Mouse (Mus musculus) cerebellum, adult 18-20 months (tissue): Measurements from ENCODE around the gene Scfd2.
A peak's percentile ranks its signal among the peaks of the same experiment; 100 is the strongest.

Experiments used
- DNase-seq, 2 experiments: peaks; one replicate each; pipeline ENCODE4 v3.0.0; 2021

Scfd2 gene

DNA sequence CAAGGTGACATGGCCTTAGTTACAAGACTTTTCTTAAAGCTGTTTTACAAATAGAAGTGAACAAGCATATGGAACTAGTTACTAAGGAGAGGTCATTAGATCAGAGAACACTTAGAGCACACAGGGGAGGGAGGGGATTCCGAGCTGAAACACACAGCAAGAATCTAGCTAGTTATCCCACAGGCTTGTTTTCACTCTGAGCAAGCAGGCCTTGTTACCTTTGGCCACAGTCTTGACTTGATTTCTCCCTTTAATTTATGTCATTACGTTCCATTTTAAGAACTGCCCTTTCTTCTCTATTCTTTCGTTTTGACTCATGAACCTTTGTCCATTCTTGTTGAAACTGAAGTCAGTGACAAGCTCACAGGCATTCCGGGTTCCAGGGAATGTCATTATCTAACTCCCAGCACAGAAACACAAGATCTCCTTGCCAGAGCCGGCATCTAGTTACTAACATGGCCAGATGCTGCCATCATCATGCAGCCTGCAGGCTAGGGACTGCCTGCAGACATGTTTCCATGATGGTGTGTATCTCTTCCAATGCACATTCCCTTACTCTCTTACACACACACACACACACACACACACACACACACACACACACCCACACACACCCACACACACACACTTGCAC lies 263.7 kb downstream of the Scfd2 start:
- no peak for DNase-seq

DNA sequence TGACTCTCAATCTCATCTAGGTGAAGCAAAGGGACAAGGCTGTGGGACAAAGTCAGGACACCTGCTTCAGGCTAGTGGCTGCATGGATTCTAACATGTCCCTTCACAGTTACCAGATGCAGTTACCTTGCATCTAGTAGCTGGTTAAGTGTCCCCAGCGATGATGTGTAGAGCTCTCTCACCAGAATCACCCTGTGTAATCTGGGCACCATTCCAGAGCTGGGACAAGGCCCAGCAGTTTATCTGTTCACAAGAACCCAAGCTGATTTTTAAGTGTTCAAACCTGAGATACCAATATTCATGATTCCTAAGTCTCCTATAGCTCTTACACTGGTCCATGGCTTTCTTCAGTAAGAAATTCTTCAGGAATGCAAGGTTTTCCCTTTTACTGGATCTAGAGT lies 264.4 kb downstream of the Scfd2 start:
- peak; percentile 50 to 59 for DNase-seq

DNA sequence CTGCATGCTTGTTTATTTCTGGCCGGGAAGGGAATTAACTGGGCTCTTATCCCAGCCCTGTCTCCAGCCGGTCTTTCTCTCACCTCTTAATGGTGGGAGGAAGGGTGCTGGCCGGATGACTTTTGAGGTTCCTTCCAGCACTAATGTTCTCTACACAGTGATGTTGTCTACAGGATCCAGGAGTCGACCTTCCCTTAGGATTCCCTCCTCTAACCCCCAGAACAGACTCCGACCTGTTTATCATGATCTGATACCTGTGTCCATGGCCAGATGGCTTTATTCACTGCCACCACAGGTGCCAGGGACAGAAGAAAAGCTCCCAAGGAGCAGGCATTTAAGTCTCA lies 265.1 kb downstream of the Scfd2 start:
- peak; percentile 65 to 68 for DNase-seq

DNA sequence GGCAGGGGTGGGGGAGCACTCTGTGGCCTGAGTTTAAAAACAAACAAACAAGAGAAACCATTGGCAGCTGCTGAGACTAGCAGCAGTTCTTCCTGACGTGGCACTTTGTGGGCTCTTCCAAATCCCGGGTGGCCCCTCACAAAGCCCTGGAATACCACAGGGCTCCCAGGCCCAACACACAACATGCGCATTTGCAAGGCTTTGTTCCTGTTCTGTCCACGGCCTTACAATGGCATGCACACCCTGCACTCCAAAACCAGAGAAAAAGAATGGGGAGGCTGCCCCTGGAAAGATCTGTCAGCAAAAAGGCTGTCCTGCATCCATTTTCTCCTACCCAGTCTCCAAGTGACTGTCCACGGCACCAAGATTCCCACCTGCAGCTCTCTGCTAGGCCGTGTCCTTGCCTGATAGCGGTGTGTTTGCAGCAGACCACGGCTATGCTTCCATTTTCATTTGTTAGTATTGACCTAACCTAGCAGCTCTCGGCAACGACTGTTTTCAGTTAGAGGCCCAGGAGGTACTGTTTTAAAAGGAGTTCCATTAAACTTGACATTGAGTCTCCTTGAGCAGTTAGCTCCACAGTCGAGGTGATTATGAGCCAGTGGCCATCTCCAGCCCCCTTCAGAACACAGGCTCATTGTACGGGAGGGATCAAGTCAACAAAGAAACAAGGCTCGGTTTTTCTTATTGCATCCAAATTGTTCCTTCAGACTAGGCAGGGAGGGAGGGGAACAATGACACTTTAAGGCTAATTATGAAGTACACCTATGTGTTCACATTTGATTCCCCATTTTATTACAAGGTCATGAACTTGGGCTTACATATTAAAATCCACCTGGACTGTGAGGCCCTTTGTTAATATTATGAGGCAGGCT lies 265.7 kb downstream of the Scfd2 start:
- DNase-seq, result no peak

DNA sequence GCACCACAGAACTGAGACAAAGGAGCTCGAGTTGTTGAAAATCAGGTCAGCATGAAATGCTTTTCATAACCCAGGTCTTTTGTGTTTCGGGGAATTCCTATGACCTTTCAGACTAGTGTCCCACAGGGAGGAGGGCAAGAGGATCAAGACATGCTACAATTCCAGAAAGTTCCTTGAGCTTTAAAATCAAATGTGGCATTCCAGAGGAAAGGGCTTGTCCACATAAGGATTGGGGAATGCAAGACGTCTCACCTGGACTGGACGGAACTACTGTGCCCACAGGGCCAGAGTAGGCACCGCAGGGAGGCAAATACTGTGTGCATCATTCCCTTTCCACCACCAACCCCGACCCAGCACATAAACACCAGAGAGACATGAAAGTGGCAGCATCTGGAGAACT lies 266.4 kb downstream of the Scfd2 start:
- DNase-seq, result no peak

DNA sequence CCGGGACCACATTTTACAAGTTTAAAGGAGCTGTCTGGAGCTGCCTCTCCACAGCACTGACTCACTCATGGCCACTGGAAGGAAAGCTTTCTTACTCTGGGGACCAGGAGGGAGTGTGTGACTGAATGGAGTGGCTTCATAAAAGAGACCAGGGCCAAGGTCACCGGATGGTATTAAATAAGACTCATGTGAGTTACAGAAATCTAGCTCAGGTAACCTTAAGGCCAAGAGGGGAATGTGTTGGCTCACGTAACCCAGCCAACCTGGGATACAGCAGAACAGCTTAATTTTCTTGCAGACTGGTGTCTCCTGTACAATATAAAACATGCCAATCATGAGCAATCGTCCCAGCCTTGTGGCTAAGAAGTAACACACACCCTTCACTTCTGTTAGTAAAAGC lies 267.0 kb downstream of the Scfd2 start:
- no peak for DNase-seq

DNA sequence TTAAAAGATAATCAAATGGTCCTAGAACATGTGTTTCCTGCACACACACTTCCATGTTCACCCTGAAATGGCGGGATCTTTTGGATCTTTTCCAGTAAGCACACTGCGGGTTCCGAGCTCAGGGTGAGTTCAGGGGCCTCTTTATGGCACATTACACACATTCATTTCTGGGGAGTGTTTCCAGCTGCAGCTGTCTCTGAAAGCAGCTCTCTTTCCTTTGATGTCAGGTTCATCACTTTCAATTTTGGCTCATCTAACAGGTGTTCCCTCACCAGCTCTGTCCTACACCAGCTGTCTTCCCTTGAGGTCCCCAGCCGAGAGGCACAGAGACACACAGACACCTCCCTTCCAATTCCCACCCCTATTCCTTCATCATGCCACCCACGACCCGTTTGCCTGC lies 270.5 kb downstream of the Scfd2 start:
- DNase-seq, result no peak

DNA sequence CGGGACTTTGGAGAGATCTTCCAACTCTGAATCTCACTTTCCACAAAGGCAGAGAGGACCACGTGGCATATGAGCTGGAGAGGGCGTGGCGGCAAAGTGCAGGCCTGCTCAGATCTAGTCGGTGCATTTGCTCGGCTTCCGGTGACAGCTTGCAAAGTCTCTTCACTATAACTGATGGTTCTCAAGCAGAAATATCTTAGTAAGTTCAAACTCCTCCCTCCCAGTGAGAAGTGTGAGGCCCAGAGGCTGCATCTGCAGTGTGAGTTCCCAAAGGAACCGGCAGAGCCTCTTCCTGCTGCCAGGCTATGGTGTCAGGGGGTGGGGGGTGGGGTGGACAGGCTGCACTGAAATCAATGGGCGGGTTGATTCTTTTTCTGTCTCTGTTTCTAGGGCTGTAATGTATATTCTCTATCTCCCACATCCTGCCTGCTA lies 271.2 kb downstream of the Scfd2 start:
- DNase-seq, result no peak

DNA sequence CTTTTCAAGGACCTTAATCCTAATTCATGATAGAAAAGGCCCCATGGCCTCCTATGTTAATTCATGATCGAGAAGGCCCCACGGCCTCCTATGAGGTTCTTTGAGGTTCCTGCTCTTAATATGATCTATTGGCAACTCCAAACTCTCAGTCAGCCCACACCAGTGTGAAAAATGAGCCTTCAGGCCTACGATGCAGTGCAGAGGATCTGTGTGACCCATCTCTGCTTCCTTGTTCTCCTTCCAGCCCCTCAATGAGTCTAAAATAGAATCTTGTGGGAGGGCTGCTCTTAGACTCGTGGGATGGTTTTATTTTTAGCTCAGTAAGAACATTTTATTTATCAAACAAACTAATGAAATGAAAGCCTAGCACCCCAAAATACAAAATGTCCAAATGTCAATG lies 274.9 kb downstream of the Scfd2 start:
- no peak for DNase-seq

DNA sequence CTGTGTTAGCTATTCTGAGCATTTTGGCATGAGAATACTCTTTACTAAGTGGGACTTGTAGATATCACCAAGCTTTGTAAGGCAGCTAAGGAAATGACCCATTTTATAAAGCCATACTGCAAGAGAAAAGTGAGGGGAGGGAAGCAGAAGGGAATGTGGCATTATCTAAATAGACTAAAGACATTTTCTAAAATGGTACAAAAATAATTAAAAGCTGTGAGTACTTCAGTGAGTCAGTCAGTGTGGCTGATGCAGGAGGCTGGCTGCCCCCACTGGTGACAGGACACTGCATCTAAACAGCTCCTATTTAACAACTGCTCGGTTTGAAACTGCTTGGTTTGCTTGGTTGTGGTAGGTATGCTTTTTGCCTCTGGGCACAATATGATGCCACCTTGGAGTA lies 276.6 kb downstream of the Scfd2 start:
- no peak for DNase-seq

DNA sequence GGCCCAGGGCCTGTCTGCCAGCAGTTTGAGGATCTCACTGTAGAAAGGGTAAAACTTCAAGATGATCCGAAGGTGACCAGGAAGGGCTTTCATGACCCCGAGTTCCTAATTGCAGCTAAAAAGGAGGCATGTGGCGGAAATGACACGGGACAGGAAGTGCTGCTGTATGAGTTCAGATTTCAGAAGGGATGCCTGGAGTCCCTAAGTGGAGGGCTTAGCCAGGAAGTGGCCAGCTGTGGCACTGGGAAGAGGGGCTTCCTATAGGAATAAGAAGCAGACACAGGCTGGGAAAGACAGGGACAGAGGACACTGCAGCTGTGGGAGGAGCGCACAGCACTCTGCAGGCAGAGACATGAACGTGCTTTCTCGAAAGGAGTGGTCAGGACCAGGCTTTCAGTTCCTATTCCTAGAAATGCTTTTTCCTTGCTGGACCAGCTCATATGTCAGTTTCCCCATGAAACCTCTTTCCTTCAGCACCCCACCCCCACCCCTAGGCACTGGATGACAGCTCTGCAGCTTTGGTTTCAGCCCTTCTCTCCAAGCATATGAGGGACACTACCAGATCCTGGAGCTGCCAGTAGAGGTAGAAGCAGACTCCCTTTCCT lies 277.7 kb downstream of the Scfd2 start:
- no peak for DNase-seq

DNA sequence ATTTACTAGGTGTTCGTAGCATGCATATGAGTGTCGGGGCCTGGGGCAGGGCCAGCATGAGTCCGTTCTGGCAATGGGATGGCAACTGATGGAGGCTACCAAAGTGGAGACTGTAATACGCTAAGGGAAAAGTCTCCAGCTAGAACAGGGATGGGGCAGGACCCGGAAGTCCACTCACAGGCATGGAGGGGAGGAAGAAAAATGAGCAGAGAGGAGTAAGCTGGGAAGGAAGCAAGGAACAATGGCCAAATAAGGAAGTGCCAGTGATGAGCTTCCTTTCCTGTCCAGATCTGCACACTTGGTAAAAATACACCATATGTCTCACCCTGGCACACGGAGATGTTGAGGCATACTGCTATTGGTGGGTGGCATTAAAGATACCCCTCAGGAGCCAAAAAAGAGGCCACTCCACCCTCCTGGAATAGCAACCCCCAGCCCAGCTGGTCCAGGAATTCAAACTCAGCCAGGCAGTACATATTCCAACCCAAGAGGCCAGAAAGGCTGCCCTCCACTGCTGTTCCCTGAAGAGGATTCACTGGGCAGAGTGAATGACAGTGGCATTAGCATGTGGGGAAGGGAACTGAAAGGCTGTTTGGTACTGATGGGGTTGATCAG lies 278.8 kb downstream of the Scfd2 start:
- peak; percentile 76 to 84 for DNase-seq

DNA sequence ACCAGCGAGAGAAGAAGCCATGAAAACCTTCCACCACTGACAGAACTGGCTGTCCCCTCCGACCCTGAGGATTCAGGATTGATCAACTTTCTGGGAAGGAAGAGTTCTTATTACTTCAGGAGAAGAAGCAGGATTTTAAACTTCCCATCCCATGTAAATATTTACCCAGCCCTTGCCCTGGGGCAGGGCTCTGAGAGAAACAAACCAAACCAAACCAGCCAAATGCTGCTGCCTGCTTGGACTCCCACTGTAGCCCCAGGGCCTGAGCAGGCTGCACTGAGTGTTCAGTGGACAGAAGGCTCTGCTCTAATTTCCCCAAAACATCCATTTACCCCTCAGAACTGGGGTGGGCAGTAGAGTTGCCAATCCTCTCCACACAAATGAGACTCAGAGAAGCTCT lies 280.6 kb downstream of the Scfd2 start:
- DNase-seq, result no peak

DNA sequence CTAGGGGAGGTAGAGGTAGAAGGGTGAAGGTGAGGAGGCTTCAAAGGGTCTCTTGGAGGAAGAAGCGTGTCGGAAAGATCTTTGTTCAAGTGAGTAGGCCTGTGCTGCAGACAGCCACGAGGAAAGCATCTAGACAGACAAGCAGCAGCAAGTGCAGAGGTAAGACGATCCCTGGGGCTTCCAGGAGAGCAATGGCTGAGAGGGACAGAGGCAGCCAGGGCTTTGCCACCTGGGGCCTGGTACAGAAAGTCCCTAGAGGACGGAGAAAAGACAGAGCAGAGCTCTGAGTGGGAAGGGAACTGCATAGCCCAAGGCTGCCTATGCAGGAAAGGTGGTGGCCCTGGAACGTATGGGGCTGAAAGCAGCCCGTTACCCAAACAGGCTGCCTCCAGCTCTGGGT lies 281.3 kb downstream of the Scfd2 start:
- no peak for DNase-seq

DNA sequence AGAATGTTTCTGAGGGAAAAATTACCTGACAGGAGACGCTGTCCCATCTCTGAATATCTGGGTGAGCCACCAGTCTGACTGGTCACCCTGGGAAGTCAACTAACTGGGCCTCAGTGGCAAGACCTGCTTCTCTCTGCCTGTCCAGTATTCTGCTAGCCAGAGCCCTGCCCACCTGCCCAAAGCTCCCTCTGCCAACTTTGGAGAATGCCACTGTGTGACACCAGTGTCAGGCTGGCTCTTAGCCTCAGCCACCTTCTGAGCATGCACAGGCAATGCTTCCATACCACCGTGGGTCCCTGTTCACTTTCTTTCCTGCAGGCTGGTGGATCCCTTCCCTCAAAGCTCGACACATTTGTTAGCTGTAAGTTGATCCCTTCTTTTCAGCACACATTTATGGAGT lies 281.8 kb downstream of the Scfd2 start:
- no peak for DNase-seq

DNA sequence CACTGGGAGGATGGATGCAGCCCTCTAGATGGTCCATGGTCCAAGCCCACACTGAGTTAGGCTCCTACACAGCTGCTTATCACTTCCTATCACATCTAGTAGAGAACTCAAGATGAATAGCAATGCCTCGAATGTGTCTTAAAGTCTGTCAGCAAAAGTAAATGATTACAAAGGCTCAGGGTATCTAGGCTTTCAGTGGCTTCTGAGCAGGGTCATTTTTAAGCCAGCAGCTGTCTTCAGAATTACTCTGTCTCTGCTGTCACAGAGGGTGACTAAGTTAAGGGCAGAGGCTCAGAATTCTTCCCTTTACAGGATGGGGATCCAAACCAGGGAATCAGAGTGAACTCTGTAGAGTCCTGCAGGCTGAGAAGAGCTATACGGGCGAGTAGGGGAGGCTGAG lies 284.6 kb downstream of the Scfd2 start:
- DNase-seq, result no peak

DNA sequence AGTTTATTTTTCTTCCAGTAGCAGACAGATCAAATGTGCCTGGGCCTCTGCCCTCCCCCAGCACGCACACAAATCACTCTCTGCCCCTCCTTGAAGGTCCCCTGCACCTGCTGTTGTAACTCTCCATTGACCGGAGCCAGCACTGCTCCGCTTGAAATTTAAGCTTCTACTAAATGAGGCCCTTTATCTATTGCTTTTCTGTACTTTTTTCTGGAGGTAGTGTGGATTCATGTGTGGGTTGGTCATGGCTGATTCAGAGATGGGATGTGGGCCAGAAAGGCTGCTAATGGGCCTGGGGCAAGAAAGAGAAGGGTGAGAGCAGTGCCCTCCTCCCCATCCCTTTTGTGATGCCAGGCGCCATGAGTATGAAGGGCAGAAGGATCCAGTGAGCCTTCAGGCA lies 285.1 kb downstream of the Scfd2 start:
- no peak for DNase-seq

DNA sequence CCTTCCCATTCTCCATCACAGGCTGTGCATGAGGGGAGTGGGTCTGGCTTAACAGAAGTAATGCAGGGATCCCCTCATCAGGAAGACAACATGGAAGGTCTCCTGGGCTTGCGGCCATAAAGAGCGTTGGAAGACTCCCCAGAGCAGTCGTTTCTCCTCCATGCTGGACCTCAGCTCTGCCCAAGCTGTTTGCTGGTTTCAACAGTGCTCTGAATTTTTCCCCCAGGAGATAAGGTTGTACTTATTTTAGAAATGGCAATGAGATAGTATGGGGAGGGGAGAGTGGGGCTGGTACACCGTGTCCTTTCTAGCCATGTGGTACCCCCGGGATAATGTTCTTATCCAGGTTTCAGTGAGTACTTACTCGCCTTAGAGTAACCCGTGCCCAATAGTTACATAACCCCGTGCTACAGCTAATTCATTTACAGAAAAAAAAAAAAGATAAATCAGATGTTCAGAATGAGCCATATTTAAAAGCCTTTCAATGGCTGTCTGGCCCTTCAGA lies 285.9 kb downstream of the Scfd2 start:
- DNase-seq, result no peak

DNA sequence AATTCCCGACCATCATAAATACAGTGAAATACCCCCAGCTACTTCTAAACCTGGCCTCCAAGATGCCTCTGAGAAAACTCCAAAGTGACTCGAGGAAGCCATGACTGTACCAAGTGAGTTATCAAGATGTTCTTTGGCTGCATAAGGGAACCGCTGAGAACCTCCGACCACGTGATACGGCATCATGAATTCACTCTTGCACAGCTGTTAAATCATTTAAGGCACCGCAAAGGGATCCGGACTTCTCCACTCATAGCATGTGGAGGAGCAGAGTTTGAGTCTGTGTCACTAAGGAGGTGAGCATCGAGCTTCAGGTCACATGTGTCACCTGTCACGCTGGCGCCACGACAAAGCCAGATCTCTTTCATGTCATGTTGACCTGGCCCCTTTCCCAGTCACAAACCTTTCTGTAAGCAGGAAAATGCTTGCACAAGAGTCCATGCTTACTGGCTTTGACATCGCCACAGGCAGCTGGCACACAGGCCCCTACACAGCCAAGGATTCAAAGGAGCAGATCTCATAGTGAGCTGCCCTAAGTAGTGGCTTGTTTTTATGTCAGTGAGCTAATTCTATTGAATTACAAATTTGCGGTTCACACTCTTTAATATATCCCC lies 287.0 kb downstream of the Scfd2 start:
- peak; percentile 62 to 66 for DNase-seq

DNA sequence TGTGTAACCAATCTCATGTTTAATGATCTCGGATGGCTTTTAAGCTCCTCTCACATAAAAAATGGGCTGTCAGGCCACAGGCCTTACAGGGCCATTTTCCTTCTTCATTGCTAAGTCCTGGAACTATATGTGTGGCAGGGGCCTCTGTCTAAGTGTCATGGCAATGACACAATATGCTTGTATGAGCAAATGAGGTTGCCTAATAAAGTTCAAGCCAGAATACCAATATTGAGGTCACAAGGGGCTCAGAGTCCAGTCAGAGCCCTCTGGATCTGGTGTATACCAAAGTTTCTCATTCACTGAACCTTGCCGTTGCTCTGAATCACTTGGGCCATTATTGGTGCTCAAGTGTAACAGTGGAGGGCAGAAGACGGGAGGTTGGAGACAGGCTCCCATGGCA lies 288.9 kb downstream of the Scfd2 start:
- no peak for DNase-seq

DNA sequence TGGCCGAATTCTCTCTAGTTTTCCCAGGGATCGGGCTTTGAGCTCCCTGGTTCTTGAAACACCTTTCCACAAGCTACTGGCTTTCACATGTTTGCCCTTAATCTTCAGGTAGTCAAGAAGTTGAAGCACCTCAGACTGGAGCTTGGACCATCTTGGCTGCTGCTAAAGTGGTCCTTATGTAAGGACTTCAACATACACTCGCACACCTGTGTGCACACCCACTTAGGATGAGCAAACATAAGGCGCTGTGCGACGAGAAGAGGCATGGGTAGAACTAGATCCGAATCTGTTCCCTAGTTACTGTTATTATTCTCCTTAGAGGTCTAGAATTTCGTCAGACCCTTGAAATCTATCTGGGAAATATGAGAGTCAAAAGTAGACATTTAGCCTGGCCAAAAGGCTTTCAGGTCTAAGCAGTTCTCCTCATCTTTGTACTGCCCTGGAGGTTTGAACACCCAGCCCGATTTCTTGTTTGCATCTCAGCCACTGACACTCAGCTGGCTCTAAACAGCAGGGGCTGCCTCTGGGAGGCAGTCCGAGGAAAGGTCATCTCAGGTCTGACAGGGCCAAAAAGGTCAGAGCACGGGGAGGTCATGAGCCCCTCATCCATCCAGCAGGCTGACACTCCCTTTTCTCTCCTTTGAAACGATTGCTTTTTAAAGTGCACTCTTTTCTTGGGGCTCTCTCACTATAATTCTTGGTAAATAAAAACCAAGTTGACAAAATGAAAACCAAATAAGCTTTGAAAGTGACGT lies 290.5 kb downstream of the Scfd2 start:
- DNase-seq, result no peak

DNA sequence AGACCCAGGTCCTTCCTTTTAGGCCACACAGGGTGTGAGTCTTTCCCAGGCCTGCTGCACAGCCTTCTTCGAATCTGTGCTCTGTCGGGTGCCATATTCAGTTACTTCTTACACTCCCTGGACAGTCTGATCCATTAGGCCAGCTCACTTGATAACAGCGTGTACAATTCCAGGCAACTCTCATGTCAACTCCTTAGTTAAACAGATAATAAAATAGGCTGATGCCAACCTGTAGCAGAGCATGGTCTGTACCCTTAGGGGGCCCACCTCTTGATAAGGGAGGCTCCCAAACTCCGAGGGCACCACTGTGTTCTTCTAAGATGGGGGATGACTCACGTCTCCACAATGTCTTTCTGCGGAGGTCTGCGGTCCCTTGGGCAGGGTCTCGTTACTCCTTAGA lies 291.3 kb downstream of the Scfd2 start:
- no peak for DNase-seq
